Mouse (Mus musculus) lung, postnatal 0 days (tissue): ENCODE measurements at regions not wholly inside any gene's neighbourhood (a gene's known extent, or its start where the extent isn't known, plus 50 kb on each side); places are given as distances from the start of the nearest gene placed in this dataset.

Source experiments
- ATAC-seq: fragments of 200-750 bp; cut with Nextera tagmentation; 2 replicates; pipeline ENCODE4 v1.8.0; 2017; ENCODE audit warnings: moderate library complexity
- DNase-seq: peaks from one replicate; pipeline ENCODE4 v3.0.0-alpha.2; 2016; ENCODE audit warnings: low spot score
- H3K27ac ChIP-seq: fragments of 300-500 bp; sonication (generic); 2 replicates; pipeline ENCODE4 v1.5.1; 2014; ENCODE audit warnings: antibody characterized with exemption, mild to moderate bottlenecking, low read length, mixed read lengths
- H3K27me3 ChIP-seq: fragments of 300-500 bp; sonication (generic); replicated peaks from 2 replicates; pipeline ENCODE4 v1.6.1; 2014; ENCODE audit warnings: low read length, mixed read lengths; ENCODE audit not compliant: insufficient read depth
- H3K36me3 ChIP-seq: fragments of 300-500 bp; sonication (generic); 2 replicates; pipeline ENCODE4 v1.6.1; 2014; ENCODE audit warnings: low read length, mixed read lengths; ENCODE audit not compliant: insufficient read depth
- H3K4me1 ChIP-seq: fragments of 300-500 bp; sonication (generic); 2 replicates; pipeline ENCODE4 v1.6.1; 2014; ENCODE audit warnings: antibody characterized with exemption, low read depth, low read length, mixed read lengths; ENCODE audit not compliant: insufficient read depth
- H3K4me2 ChIP-seq: fragments of 300-500 bp; sonication (generic); replicated peaks from 2 replicates; pipeline ENCODE4 v1.6.1; 2014; ENCODE audit warnings: low read depth, mild to moderate bottlenecking, low read length, moderate library complexity, mixed read lengths
- H3K4me3 ChIP-seq: fragments of 300-500 bp; sonication (generic); 2 replicates; pipeline ENCODE4 v1.5.1; 2014; ENCODE audit warnings: low read depth, low read length
- H3K9ac ChIP-seq: fragments of 300-500 bp; sonication (generic); replicated peaks from 2 replicates; pipeline ENCODE4 v1.6.1; 2014; ENCODE audit warnings: low read depth, mild to moderate bottlenecking
- H3K9me3 ChIP-seq: fragments of 300-500 bp; sonication (generic); 2 replicates; pipeline ENCODE4 v1.6.1; 2016; ENCODE audit warnings: low read length, mixed read lengths
- CTCF ChIP-seq: IDR thresholded peaks from 2 replicates; pipeline ENCODE4 v1.5.1; 2016; ENCODE audit warnings: antibody characterized with exemption, mild to moderate bottlenecking
- EP300 ChIP-seq: IDR thresholded peaks from 2 replicates; pipeline ENCODE4 v1.6.1; 2016; ENCODE audit warnings: antibody characterized with exemption, mild to moderate bottlenecking, control low read depth
- WGBS: fragments of 180-500 bp; shearing (Covaris S2); extraction: QIAGEN DNeasy Blood & Tissue Kit; methylation state at CpG from one replicate; pipeline ENCODE4 v1.1.7; 2014; 5-methylcytosine and 5-hydroxymethylcytosine counted together

- H3K9ac ChIP-seq: no peak overlapping the region
- no peaks in the 10 kb centered on the region for H3K4me1 ChIP-seq
- no peak overlapping the region for H3K4me3 ChIP-seq
- no peak overlapping the region for H3K27ac ChIP-seq
- H3K36me3 ChIP-seq: no peaks in the 10 kb centered on the region
- no peaks in the 10 kb centered on the region for H3K9me3 ChIP-seq
- H3K27me3 ChIP-seq: no peaks in the 10 kb centered on the region
- TF ChIP-seq CTCF (peak; percentile 85), EP300 (no peak)
- no peak for ATAC-seq
- DNase-seq: peak; percentile 61
- 51% methylated on average over 4 of the region's 4 CpGs for WGBS
- no peak overlapping the region for H3K4me2 ChIP-seq
These were observed 143.0 kb upstream of the Ctnnd2 start for GRCm38 (mm10) chr15:30029257-30029899.

- WGBS: 93% methylated on average over 2 of the region's 2 CpGs
- Histone ChIP-seq H3K9ac (no peak overlapping the region), H3K9me3 (no peaks in the 10 kb centered on the region), H3K4me2 (no peak overlapping the region), H3K36me3 (no peaks in the 10 kb centered on the region), H3K27me3 (no peaks in the 10 kb centered on the region), H3K4me1 (no peaks in the 10 kb centered on the region), H3K4me3 (no peak overlapping the region), H3K27ac (no peak overlapping the region)
- no peak for ATAC-seq
- no peak for TF ChIP-seq EP300
- TF ChIP-seq CTCF: no peak
- no peak for DNase-seq
These were observed 137.0 kb upstream of the Ctnnd2 start for GRCm38 (mm10) chr15:30035367-30035766.

- Histone ChIP-seq H3K27ac (no peak overlapping the region), H3K36me3 (no peaks in the 10 kb centered on the region), H3K9ac (no peak overlapping the region), H3K4me1 (no peaks in the 10 kb centered on the region), H3K9me3 (no peaks in the 10 kb centered on the region), H3K27me3 (no peaks in the 10 kb centered on the region), H3K4me2 (no peak overlapping the region), H3K4me3 (no peak overlapping the region)
- ATAC-seq (peak; percentile 69), DNase-seq (peak; percentile 60)
- 43% methylated on average over 5 of the region's 5 CpGs for WGBS
- TF ChIP-seq EP300 (no peak), CTCF (no peak)
These were observed 121.5 kb upstream of the Ctnnd2 start for GRCm38 (mm10) chr15:30050851-30051250.

- Histone ChIP-seq H3K4me2 (no peak overlapping the region), H3K9ac (no peak overlapping the region), H3K4me3 (no peak overlapping the region), H3K9me3 (no peaks in the 10 kb centered on the region), H3K4me1 (no peaks in the 10 kb centered on the region), H3K27me3 (no peaks in the 10 kb centered on the region), H3K27ac (no peak overlapping the region), H3K36me3 (no peaks in the 10 kb centered on the region)
- 58% methylated on average over 7 of the region's 7 CpGs for WGBS
- ATAC-seq (no peak), DNase-seq (no peak)
- TF ChIP-seq CTCF: no peak
These were observed 112.6 kb upstream of the Ctnnd2 start for GRCm38 (mm10) chr15:30059808-30060207.

- DNase-seq (no peak), ATAC-seq (no peak)
- TF ChIP-seq EP300 (no peak), CTCF (no peak)
- H3K4me1 ChIP-seq: no peaks in the 10 kb centered on the region
- no peak overlapping the region for H3K27ac ChIP-seq
- no peak overlapping the region for H3K4me2 ChIP-seq
- no peaks in the 10 kb centered on the region for H3K36me3 ChIP-seq
- no peaks in the 10 kb centered on the region for H3K27me3 ChIP-seq
- H3K4me3 ChIP-seq: no peak overlapping the region
- no peak overlapping the region for H3K9ac ChIP-seq
- no peaks in the 10 kb centered on the region for H3K9me3 ChIP-seq
- WGBS: 69% methylated on average over 3 of the region's 3 CpGs
These were observed 111.7 kb upstream of the Ctnnd2 start for GRCm38 (mm10) chr15:30060505-30061342.

- Histone ChIP-seq H3K9ac (no peak overlapping the region), H3K4me3 (no peak overlapping the region), H3K4me1 (no peaks in the 10 kb centered on the region), H3K27ac (no peak overlapping the region), H3K4me2 (no peak overlapping the region), H3K27me3 (no peaks in the 10 kb centered on the region), H3K36me3 (no peaks in the 10 kb centered on the region), H3K9me3 (no peaks in the 10 kb centered on the region)
- no peak for DNase-seq
- TF ChIP-seq CTCF (no peak), EP300 (no peak)
- 55% methylated on average over 2 of the region's 2 CpGs for WGBS
- ATAC-seq: no peak
These were observed 100.7 kb upstream of the Ctnnd2 start for GRCm38 (mm10) chr15:30071668-30072067.
